Mouse (Mus musculus): ENCODE measurements at regions not wholly inside any gene's neighbourhood (a gene's known extent, or its start where the extent isn't known, plus 50 kb on each side); places are given as distances from the start of the nearest gene placed in this dataset.

DNA sequence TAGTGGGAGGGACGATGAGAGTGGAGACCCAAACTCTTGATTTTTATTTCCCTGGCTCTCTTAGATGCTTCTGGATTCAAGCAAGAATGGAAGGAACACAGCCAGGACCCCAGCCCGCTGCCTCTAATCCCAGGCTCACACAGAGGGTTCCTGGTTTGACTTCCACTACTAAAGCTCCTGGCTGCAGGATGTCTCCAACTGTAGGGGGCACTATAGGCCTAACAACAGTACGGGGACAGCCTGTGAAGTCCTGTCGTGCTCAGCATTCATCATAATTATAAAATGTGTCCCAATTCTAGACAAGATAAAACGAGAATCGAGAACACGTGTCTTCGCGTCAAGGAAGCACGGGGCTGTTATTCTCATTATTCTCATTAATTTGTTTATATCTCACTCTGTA is 254.3 kb upstream of the Kcnab2 start:
- no peak for DNase-seq (ENCODE audit: low spot score in 2 of 2)

DNA sequence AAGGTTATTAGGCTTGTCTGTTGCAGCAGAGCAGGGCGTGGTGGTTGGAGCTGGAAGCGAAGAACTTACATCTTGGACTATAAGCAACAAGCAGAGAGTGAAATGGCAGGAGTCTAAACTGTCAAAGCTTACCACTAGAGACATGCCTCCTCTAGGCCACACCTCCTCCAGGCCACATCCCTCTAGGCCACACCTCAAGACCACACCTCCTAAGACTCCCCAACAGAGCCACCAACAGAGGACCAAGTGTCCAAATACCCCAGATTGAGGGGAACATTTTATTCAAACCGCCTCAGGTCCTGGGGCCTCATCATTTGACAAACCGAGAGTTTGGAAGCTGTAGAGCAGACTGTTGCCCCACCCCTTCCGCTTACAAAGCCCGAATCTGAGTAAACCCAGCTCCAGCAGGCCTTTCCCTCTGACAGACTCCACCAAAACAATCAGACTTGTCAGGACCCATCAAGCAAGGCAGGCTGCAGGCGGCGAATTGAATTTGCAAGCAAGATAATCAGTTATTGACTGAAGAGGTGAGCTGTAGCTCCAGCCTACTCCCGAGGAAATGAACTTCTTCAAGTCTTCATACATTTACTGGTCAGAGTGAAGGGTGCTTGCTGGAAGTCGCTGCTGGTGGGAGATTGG is 253.5 kb upstream of the Kcnab2 start:
- DNase-seq (ENCODE audit: low spot score in 2 of 2): no peak

DNA sequence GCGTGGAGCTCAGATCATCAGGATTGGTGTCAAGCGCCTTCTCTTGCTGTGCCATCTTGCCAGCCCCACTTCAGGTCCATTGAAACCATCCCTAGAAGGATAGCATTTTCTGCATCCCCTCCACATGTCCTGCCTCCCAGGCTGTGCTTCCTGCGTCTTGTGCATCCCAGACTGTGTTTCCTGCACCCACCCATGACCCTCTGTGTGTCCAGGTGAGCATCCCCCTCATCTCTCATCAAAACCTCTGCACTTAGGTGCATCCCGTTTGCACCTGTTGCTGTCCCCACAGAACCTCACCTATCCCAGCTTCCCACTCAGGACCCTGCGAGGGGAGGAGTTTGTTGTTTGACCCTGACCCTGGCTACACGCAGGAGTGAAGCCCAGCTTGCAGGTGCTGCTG is 251.8 kb upstream of the Kcnab2 start:
- no peak for DNase-seq (ENCODE audit: low spot score in 2 of 2)

DNA sequence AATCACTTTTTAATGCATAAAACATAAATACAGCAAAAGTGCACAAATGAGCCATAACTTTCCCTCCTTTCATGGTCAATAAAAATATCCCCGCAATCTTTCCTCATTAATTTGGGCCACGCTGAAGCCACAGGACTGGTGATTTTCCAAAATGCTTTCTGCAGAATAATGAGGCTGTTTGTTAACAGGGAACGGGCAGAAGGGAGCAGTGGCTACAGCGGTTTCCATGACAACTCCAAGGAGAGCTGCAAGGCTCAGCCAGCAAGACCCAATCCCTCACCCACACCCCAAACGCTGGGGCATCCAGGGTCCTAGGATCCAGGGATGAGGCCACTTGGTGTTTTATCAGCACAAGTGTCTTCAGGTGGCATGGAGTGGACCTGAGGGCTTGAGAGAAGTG is 248.2 kb upstream of the Kcnab2 start:
- no peak for DNase-seq (ENCODE audit: low spot score in 2 of 2)

DNA sequence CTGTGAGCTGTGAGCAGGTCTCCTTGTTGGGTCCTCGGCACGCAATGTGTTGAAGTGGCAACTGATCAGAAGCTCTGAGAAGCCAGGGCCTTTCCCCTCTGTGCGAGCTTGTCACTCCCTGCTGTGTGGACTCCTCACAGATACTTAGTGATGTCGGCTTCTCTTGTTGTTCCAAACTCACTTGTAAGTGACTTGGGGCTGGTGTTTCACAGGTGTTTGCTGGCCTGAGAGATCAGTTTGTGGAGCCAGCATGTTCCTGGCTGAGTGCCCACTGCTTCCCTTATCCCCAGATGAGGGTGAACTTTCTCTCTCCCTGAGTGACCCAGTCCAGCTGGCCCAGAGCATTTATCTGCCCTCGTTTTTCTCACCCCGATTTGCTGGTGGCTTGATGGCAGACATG is 247.8 kb upstream of the Kcnab2 start:
- no peak for DNase-seq (ENCODE audit: low spot score in 2 of 2)

DNA sequence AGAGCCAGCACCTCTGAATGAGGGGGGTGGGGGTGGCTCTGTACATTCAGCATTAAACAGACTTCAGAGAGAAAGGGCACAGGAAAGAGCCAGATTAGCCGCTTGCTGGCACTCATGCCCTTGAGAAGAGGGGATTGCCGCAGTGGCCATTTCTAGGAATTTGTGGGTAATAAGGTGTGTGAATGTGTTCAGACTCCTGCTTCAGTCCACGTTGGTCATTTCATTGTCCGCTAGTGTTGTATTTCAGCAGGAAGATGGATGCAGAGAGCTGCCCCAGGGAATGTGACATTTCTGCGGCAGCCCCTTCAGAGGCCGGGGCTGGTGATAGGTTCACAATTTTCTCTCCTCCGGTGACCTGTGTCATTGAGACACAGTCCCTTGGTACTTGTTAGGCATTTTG is 247.1 kb upstream of the Kcnab2 start:
- DNase-seq (ENCODE audit: low spot score in 2 of 2): no peak

DNA sequence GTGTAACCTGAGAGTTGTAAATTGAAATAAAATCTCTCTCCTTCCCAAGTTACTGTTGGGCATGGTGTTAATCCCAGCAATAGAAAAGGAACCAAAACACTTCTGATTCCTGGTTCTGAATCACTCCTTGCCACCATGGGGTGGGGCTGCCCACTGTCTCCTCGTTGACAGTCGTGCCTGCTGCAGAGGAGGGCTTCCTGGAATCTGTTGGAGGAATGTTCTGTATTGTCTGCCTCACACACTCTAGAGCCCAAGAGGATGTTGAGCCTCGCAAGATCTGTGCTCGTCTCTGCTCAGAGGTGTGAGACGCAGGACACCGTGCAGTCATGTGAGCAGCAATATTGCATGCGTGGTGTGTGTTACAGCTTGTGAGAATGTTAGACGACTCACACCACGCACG is 246.4 kb upstream of the Kcnab2 start:
- no peak for DNase-seq (ENCODE audit: low spot score in 2 of 2)

DNA sequence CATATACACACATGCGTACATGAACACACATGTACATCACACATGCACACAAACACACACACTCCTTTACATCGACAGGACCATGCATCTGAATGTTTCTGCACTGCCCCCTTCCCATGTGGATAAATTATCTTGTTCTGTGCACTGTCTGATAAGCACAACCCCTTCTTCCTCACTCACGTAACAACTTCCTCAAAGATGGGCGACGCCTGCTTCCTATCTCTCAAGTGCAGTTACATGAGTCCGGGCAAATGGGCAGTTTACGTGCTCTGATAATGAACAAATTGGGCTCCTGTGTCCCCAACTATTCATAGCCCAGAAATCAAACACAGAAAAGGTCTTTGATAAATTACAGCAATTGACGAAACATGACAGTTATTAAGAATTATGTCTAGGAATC is 242.9 kb upstream of the Kcnab2 start:
- no peak for DNase-seq (ENCODE audit: low spot score in 2 of 2)

DNA sequence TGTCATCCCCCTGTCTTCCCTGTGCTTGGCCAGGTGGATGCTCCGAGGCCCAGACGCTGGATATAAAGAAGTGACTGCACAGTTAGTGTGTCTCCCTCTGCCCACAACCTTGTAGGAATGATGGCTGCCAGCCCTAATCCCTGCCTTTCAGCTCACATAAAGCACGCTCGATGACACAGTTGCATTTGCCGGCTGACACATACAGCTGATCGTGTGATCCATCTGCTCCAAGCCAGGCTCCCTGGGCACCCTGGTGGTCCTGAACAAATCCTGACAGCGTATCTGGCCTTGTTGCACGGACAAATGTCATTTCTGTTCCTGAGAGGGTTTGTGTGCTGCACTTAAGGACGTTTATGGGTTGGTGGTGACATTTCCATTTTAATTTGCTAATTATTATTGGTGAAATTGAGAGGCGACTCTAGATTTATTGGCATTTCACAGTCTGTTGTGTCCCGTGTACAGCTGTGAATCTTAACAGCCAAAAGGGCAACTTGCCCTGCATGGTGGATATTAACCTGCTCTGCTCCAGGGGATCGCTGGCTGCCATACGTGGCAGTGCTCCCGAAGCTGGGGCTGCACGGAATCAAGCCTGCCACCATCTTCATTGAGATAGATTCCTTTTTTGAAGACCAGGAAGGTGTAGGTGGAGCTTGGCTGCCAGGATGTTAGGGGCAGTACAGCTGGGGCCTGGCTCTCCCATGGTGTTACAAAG is 241.9 kb upstream of the Kcnab2 start:
- no peak for DNase-seq (ENCODE audit: low spot score in 2 of 2)

DNA sequence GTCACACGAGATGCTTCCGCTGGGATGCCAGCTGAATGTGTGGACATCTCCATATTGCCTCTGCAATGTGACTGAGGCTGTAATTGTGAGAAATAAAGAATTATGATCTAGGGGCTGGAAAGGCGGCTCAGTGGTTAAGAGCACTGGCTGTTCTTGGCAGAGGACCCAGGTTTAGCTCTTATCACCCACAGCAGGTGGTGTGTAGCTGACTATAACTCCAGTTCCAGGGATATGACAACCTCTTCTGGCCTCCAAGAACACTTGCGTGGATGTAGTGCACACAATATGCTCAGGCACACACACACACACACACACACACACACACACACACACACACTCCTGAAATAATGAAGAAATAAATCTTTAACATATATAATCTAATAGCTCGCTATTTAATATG is 232.7 kb upstream of the Kcnab2 start:
- DNase-seq (ENCODE audit: low spot score in 2 of 2): no peak

DNA sequence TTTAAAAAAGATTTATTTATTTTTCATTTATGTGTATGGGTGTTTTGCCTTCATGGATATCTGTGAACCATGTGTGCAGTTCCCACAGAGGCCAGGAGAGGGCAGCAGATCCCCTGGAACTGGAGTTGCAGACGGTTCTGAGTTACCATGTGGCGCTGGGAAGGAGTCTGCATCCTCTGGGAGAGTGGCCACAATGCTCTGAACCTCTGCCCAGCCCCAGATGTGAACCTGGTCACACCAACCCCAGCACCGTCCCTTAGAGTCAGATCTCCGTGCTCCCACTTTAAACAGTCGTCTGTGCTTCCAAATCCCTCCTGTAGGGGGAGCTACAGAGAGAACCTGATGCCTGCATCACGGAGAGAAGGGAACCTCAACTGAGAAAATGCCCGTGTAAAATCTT is 222.5 kb upstream of the Kcnab2 start:
- DNase-seq (ENCODE audit: low spot score in 2 of 2): peak in 1 of 2 experiments; percentile 22

DNA sequence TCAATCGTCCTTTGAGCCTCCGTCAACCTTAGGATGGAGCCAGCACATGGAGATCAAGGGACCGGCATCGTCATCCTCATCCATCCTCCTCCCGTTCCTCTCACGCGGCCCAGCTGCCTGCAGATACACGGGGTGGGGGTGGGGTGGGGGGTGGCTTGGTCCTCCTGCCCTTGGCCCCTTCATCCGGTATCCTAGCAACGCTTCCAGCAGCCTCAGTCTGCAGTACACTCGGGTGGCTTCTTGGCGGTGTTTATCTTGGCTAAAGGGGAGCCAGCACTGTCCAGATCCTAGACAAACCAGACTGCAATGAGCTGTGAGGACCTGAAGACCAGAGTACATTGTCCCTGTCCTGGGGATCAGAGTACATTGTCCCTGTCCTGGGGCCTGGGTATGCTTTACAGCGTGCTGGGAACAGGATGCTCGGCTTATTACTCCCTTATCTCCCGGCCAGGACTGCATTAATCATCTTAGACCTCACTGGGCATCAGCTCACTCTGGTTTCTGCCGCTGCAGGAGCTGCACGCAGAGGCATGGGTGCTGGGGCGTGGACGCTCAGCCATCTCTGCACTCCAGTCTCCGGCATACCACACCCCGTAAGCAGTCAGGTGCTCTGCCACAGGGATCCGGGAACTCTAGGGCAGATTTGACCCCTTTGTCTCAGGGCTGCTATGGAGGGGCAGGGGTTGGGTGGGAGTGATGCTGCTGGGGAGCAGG is 219.7 kb upstream of the Kcnab2 start:
- no peak for DNase-seq (ENCODE audit: low spot score in 2 of 2)

DNA sequence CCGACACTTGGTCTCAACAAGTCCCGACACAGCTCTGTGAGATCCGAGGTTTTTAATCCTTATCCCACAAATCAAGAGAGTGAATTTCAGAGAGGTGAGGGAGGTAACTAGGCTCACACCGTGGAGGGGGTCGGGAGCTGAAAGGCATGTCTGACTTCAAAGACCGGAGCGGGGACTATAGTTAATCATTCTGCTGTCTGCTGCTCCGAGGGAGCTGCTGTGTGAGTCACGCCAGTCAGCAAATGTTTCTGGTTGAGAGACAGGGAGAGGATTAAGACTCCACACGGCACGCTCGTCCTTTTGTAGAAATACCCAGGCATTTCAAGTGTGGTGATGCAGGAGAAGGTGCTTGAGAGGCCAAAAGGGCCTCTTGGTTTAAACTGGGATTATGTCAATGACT is 214.1 kb upstream of the Kcnab2 start:
- no peak for DNase-seq (ENCODE audit: low spot score in 2 of 2)

DNA sequence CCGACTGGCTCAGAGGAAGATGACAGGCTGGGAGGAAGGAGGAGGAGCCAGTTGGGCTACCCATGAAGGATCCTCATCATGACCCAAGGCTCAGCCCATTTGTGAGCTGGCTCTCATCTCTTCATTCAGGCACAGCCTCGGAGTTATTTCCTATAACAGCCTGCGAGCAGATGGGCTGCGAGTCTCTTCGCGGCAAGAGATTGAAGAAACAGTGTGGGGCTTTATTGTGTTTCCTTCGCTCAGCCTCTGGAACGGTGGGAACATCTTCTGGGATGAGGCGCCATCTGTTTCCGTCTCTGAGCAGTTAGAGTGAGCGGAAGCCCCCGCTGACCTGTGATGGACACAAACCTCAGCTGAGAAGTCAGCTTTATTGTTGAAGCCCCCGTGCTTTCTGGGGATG is 213.6 kb upstream of the Kcnab2 start:
- no peak for DNase-seq (ENCODE audit: low spot score in 2 of 2)

DNA sequence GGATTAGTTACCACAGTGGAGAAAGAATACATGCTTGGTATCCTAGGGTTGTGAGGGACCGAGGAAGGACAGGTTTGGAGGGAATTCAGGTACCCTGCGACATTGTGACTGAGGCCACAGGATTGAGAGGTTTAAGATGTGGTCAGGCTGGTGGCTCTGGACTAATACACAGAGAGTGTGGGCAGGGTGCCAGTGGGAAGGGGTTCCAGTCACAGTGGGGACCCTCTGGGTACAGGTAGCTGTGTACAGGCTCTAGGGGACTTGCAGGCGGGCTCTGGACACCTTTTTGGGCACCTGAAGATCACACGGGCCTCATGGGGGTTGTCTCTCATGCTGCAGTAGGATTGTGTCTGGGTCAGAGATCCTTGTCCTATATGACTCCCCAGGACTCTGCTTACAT is 213.1 kb upstream of the Kcnab2 start:
- DNase-seq (ENCODE audit: low spot score in 2 of 2): no peak

DNA sequence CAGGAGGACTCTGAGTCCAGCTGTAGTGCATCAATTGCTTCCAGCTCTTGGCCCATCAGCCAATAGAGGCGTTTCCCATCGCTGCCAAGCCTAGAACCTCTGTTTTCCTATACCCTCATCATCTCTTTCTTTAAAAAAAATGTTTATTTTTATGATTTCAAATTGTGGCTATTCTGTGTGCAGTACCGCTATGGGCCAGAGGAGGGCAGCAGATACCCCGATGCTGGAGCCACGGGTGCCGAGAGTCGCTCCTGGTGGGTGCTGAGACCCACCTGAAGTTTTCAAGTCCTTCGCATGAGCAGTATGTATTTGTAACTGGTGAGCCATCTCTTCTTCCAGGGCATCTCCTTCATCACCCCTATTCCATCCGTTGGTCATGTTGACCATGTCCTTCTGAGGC is 212.2 kb upstream of the Kcnab2 start:
- DNase-seq (ENCODE audit: low spot score in 2 of 2): no peak

DNA sequence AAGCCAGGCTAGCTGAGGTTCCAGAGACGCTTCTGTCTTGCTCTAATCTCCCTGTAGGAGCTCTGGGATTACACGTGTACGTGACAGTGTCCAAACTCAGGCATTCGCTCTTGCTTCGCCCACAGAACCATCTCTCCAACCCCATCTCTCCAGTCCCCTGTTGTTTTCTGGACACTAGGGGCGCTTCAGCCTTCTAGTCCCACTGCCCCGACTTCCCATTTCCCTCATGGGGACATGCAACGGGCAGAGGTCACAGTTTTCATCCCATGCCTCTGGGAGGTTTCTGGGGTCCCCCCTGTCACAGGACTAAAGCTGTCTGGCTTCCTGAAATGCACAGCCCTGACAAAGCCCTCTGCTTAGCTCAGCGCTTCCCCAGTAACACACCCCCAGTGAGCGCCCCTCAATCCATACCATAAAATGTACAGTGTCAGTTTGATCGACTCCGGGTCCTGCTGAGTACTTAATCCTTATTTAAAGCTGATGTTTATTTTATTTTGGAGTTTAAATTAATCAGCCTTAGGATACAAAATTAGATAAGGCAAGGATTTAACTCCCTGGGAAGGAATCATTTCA is 208.9 kb upstream of the Kcnab2 start:
- no peak for DNase-seq (ENCODE audit: low spot score in 2 of 2)

DNA sequence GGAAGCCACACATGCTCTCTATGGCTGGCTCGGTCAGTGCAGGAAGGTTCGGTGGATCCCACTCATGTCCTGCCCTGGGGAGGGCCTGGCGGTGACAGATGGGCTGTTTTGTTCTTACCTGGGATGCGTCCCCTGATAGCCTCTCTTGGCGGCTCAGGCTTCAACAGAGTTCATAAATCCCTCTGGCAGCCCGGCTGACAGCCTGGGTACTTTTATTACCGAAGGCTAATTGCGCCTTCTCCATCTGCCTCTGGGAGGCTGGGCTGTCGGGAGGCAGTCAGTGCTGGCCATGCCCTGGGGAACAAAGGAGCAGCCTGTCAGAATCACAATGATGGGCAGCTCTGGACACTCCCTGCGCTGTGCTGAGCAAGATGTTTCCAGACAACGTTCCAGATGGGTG is 196.5 kb upstream of the Kcnab2 start:
- DNase-seq (ENCODE audit: low spot score in 2 of 2): no peak

DNA sequence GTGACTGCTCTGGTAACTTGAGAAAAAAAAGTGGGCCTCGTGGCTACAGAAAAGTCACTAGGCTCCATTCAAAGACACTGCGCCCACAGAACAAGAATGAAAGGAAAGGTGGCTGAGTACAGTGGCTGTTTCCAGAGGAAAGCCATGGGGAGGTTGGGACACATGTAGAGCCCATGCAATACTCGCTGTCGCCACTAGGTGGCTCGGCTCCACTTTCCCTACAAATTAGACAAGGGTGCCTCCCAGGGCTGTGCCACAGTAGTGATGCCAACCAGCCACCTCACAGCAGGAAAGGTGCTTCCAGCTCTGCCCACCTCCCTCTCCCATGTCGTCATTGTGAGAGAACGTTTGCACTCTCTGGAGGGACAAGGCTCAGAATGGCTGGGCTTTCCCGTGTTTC is 185.8 kb upstream of the Kcnab2 start:
- DNase-seq (ENCODE audit: low spot score in 2 of 2): peak in 1 of 2 experiments; percentile 8

DNA sequence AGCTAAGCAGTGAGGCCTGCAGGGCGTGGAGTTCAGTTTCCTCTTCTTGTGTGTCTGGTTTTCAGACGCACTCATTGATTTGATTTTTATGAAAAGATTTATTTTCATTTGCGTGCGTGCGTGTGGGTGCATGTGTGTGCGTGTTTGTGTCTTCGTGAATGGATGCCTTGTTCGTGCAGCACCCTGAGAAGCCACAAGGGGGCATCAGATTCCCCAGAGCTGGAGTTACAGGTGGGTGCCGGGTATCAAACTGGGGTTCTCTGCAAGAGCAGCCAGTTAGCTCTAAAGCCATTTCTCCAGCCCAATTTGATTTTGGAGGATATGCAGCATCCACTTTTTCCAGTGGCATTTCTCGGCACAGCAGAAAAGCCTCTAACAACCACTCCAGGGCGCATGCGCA is 185.4 kb upstream of the Kcnab2 start:
- no peak for DNase-seq (ENCODE audit: low spot score in 2 of 2)

DNA sequence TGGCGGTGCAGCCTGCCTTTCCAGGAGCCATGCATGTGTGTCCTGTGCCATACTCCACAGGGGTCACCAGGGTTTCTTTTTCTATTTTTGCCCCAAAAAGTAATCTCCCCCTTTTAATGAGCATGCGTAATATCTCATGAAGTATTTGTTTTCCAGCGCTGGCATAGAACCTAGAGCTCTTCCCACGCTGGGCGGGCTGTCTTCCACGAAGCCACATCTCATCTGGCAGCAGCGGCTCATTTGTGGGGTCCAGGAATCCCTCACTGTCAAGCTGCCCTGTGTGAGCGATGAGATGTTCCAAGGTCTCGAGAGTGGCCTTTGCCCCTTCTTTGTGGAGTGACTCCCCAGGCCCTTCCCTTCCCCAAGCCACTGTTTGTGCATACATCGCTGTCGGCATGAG is 184.8 kb upstream of the Kcnab2 start:
- no peak for DNase-seq (ENCODE audit: low spot score in 2 of 2)

DNA sequence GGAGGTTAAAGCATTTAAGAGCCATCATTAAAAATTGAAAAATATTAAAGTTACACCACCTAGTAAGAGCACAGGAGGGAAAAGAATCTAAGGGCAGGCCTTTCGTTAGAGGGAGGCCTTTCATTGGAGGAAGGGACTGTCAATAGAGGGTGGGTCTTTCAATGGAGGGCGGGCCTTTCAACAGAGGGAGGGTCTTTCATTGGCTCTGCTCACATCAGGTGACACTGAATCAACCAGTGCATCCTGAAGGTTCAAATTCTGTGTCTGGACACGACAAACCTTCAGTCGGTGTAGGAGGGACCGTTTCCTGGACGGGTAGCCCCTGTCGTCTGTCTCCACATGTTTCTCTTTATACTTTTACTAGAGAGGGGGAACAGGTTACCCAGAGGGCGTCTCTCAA is 172.5 kb upstream of the Kcnab2 start:
- DNase-seq (ENCODE audit: low spot score in 2 of 2): no peak

DNA sequence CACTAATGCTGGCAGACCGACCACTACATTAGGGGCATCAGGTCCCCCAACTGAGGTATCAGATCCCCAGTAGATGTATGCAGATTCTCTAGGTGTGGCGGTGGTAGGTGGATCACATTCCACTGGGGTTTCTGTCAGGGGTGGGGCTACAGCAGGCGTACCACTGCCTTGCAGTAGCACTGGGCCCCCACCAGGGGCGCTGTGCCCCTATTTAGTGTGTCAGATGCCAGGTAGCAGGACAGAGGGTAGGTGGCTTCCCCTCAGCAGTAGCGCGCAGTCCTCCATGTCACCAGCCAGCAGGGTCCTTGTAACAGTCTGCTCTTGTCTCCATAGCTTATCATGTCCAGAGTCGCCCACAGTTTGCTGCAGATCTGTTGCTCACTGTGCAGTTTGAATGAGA is 169.9 kb upstream of the Kcnab2 start:
- no peak for DNase-seq (ENCODE audit: low spot score in 2 of 2)
